Mouse (Mus musculus) forebrain, postnatal 0 days (tissue): ENCODE results near the gene Psph. TPM values are rescaled to one million over a fixed set of nuclear protein-coding genes. Genes with fewer than 3 reads are reported as not detected.
"Not testable (repeated sequence)": the region's sequence is repeated elsewhere in the genome, so short reads cannot be mapped to it uniquely, and the experiment has no call there.

Source experiments
- ATAC-seq: fragments of 200-750 bp; cut with Nextera tagmentation; 2 replicates; pipeline ENCODE4 v1.8.0; 2017; ENCODE audit warnings: mild to moderate bottlenecking, moderate library complexity
- DNase-seq: peaks from one replicate; pipeline ENCODE4 v3.0.0-alpha.2; 2015
- H3K27ac ChIP-seq: fragments of 300-500 bp; sonication (generic); 2 replicates; pipeline ENCODE4 v1.5.1; 2014; ENCODE audit warnings: low read depth, mild to moderate bottlenecking, antibody characterized with exemption, low read length, moderate library complexity, mixed read lengths
- H3K27me3 ChIP-seq: fragments of 300-500 bp; sonication (generic); 2 replicates; pipeline ENCODE4 v1.6.1; 2014; ENCODE audit warnings: mild to moderate bottlenecking, low read length, mixed read lengths; ENCODE audit not compliant: insufficient read depth
- H3K36me3 ChIP-seq: fragments of 300-500 bp; sonication (generic); 2 replicates; pipeline ENCODE4 v1.6.1; 2014; ENCODE audit warnings: mild to moderate bottlenecking, moderate library complexity; ENCODE audit not compliant: insufficient read depth
- H3K4me1 ChIP-seq: fragments of 300-500 bp; sonication (generic); 2 replicates; pipeline ENCODE4 v1.6.1; 2014; ENCODE audit warnings: antibody characterized with exemption; ENCODE audit not compliant: insufficient read depth
- H3K4me2 ChIP-seq: fragments of 300-500 bp; sonication (generic); 2 replicates; pipeline ENCODE4 v1.6.1; 2014; ENCODE audit warnings: low read depth, mild to moderate bottlenecking, moderate library complexity
- H3K4me3 ChIP-seq: fragments of 300-500 bp; sonication (generic); 2 replicates; pipeline ENCODE4 v1.5.1; 2014; ENCODE audit warnings: low read depth, low read length, mixed read lengths
- H3K9ac ChIP-seq: fragments of 300-500 bp; sonication (generic); 2 replicates; pipeline ENCODE4 v1.6.1; 2014; ENCODE audit warnings: mild to moderate bottlenecking
- H3K9me3 ChIP-seq: fragments of 300-500 bp; sonication (generic); 2 replicates; pipeline ENCODE4 v1.6.1; 2016; ENCODE audit warnings: low read length
- CTCF ChIP-seq: sonication (generic); IDR thresholded peaks from 2 replicates; pipeline ENCODE4 v1.5.1; 2016; ENCODE audit warnings: antibody characterized with exemption, control low read depth, low read depth
- WGBS: fragments of 180-500 bp; shearing (Covaris S2); extraction: QIAGEN DNeasy Blood & Tissue Kit; methylation state at CpG from one replicate; pipeline ENCODE4 v1.1.7; 2014; 5-methylcytosine and 5-hydroxymethylcytosine counted together
- polyA plus RNA-seq: library from polyadenylated mRNA; unstranded; fragments of >200 nt; fragmentation: Nextera tagmentation; extraction: Ambion mirVana; gene quantifications from 2 replicates; pipeline ENCODE4 v1.2.1, GENCODE M21; 2015
- total RNA-seq: library from RNA; depleted of rRNA; stranded (reverse); fragments of >200 nt; gene quantifications from 2 replicates; pipeline ENCODE4 v1.2.3, GENCODE M21; 2014; rRNA removed

Psph gene
- total RNA-seq, result 33.3 and 37.9 TPM in 2 replicates
- 44.6 and 46.3 TPM in 2 replicates for polyA plus RNA-seq

GRCm38 (mm10) chr5:129786818-129787790, at the start of gene Psph:
Psph (minus strand) TSS chr5:129787449.
- no peaks in the 10 kb centered on the region for H3K27me3 ChIP-seq
- H3K9me3 ChIP-seq, result no peaks in the 10 kb centered on the region
- peak within 1 kb of the TSS; percentile 100 for H3K27ac ChIP-seq
- peaks cover 31% of the 10 kb centered on the region for H3K36me3 ChIP-seq
- ATAC-seq (peak; percentile 99), DNase-seq (peak; percentile 100)
- TF ChIP-seq CTCF, result peak; percentile 41
- under 1% methylated on average over 73 of the region's 73 CpGs for WGBS
- H3K4me2 ChIP-seq, result peak within 1 kb of the TSS; percentile 67
- H3K4me1 ChIP-seq, result 0 out of 2 replicates have a peak, but pooled peaks cover 7% of the 10 kb centered on the region
- H3K9ac ChIP-seq, result peak within 1 kb of the TSS; percentile 95
- H3K4me3 ChIP-seq, result peak within 1 kb of the TSS; percentile 96

DNA sequence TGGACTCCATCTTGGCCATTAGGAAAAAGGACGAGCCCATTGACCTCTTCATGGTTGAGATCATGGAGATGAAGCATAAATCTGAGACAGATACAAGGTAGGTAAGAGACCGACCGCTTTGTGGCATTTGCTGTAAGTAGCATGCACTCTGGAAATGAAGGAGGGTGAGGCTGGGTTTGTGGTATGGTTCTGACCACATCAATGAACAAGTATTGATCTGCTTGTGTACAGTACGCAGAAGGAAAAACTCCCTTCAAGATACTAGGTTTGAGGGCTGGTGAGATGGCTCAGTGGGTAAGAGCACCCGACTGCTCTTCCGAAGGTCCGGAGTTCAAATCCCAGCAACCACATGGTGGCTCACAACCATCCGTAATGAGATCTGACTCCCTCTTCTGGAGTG, 3.3 kb upstream of the Psph start:
- 92% methylated on average over 7 of the region's 8 CpGs for WGBS

DNA sequence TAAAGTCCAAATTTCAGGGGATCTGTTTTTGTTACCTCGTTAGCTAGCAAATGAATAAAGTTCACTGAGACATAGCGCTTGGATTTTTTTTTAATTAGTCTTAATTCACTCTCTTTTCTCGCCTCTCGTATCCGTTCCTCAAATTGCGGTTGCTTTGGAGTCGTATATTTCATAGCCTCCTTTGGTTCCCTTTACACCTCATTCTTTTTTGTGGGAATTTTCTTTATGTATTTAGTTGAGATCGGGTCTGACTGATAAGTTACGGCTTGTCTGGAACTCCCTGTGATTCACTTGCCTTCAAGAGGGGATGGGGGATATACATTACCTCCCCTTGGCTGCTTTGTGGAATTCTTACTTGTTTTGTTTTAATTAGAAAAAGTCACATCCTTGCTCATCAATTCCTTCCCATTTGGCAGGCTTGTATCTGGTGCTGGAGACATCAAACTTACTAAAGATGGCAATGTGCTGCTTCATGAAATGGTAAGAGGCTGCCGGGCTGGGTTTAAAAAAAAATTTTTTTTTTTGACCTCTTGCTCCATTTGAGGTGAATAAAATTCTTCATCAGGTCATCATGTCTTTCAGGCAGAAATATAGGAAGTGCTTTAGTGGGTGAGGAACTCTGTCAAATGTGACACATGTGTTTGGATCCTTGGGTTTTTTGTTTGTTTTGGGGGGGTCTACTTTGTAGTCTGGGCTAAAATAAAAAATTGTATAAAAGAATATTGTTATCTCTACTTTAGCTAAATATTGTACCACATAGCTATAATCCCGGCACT, 757 bp upstream of the Psph start:
- Histone ChIP-seq H3K9me3 (no peaks in the 10 kb centered on the region), H3K27ac (peak overlapping the region; percentile 100), H3K4me1 (0 out of 2 replicates have a peak, but pooled peaks cover 7% of the 10 kb centered on the region), H3K27me3 (no peaks in the 10 kb centered on the region), H3K36me3 (peaks cover 40% of the 10 kb centered on the region), H3K4me2 (peak overlapping the region; percentile 67), H3K4me3 (peak overlapping the region; percentile 96), H3K9ac (peak overlapping the region; percentile 95)
- 13% methylated on average over 11 of the region's 11 CpGs for whole genome bisulfite sequencing
- no peak for TF ChIP-seq CTCF
- DNase-seq, result no peak
- ATAC-seq, result no peak

More for the DNA sequence above, 3.3 kb upstream of the Psph start:
- not testable (repeated sequence) for DNase-seq, H3K4me3 ChIP-seq, H3K4me1 ChIP-seq, ATAC-seq, H3K9me3 ChIP-seq, H3K4me2 ChIP-seq, H3K9ac ChIP-seq, H3K27ac ChIP-seq, H3K27me3 ChIP-seq
- peaks cover 55% of the 10 kb centered on the region for H3K36me3 ChIP-seq

- Histone ChIP-seq H3K9me3 (no peaks in the 10 kb centered on the region), H3K27me3 (no peaks in the 10 kb centered on the region)
- DNase-seq, result peak; percentile 58
Observed at GRCm38 (mm10) chr5:129786161-129786560, 1.1 kb downstream of the Psph start.

GRCm38 (mm10) chr5:129785235-129785870, 1.9 kb downstream of the Psph start:
- no peak for TF ChIP-seq CTCF
- Histone ChIP-seq H3K27me3 (no peaks in the 10 kb centered on the region), H3K9me3 (no peaks in the 10 kb centered on the region), H3K4me3 (no peak overlapping the region), H3K9ac (no peak overlapping the region), H3K36me3 (peaks cover 17% of the 10 kb centered on the region), H3K4me2 (no peak overlapping the region), H3K27ac (no peak overlapping the region), H3K4me1 (0 out of 2 replicates have a peak, but pooled peaks cover 7% of the 10 kb centered on the region)
- ATAC-seq (no peak), DNase-seq (no peak)
- 91% methylated on average over 5 of the region's 5 CpGs for WGBS

More at GRCm38 (mm10) chr5:129786161-129786560, 1.1 kb downstream of the Psph start:
- no peak for TF ChIP-seq CTCF
- peaks cover 22% of the 10 kb centered on the region for H3K36me3 ChIP-seq
- H3K9ac ChIP-seq, result peak overlapping the region; percentile 95
- H3K4me2 ChIP-seq, result peak overlapping the region; percentile 59
- H3K4me3 ChIP-seq, result peak overlapping the region; percentile 96
- WGBS, result 70% methylated on average over 6 of the region's 6 CpGs
- ATAC-seq, result no peak
- 0 out of 2 replicates have a peak, but pooled peaks cover 7% of the 10 kb centered on the region for H3K4me1 ChIP-seq
- H3K27ac ChIP-seq, result peak overlapping the region; percentile 100

DNA sequence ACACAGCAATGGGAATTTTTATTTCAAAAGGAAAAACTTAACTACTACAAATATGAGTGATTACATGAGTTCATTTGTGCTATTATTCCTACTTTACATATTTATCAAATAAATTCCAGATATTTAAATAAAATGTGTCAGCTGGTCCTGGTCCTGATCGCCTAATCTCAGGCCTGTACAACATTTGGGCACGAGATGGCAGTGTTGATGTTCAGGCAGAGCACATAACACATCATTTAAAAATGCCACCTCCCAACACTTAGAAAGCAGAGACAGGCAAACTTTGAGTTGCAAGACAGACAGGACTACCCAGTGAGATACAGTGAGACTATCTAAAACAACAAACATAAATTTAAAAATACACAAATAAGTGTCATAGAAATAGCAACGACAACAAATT, 5.0 kb downstream of the Psph start:
- no peak overlapping the region for H3K4me2 ChIP-seq
- WGBS, result 50% methylated on average over 3 of the region's 3 CpGs

More for the DNA sequence above, 5.0 kb downstream of the Psph start:
- peaks cover 8% of the 10 kb centered on the region; the same call in 1 of the 2 replicates for H3K4me1 ChIP-seq
- no peak for ATAC-seq
- peak; percentile 70 for TF ChIP-seq CTCF
- no peak overlapping the region for H3K4me3 ChIP-seq
- no peaks in the 10 kb centered on the region for H3K27me3 ChIP-seq
- no peaks in the 10 kb centered on the region for H3K36me3 ChIP-seq
- peak; percentile 33 for DNase-seq
- H3K27ac ChIP-seq, result no peak overlapping the region
- H3K9ac ChIP-seq, result no peak overlapping the region
- H3K9me3 ChIP-seq, result no peaks in the 10 kb centered on the region
